In the genomic region with DNA sequence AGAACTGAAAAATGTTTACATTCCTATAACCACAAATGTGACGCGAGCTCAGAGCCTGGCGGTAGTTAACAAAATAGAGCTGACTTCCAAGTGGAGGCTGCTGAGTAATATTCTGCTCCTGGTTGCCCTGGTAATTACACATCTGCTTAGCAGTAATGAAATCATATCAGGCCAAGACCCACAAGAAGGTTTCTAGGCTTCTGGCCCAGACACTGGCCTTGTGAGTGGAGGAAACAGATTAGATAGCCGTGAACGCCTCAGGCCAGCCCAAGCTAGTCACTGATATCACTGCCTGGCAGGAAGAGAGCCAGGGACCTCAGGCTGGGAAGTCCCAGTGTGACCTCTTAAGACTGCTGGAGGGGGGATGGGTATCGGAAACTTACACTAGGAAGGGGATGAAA, we compare ENCODE assay signal across 8 mouse cellular contexts. TPM values are rescaled to one million over a fixed set of nuclear protein-coding genes. Genes with fewer than 3 reads are reported as not detected.
DNase-seq lines count a peak whose midpoint lies in the region; ATAC-seq and TF ChIP-seq lines count a peak whose summit lies in the region.

No protein-coding gene starts in this region.

- no peak overlapping the region for H3K9ac ChIP-seq in intestine, embryonic 15.5 days
- no peak overlapping the region for H3K9ac ChIP-seq in liver, embryonic 16.5 days (ENCODE audit: low read depth, low read length)
- H3K9ac ChIP-seq in neural tube, embryonic 15.5 days (replicated peaks): no peak overlapping the region

- no peak for TF ChIP-seq CTCF in left cerebral cortex, adult 2 months (IDR thresholded peaks at IDR 0.05)

- WGBS in intestine, embryonic 15.5 days: 7% methylated on average over 6 of the region's 6 CpGs
- WGBS in liver, embryonic 16.5 days (ENCODE audit: insufficient replicate concordance): 14% methylated on average over 6 of the region's 6 CpGs
- 39% methylated on average over 6 of the region's 6 CpGs for WGBS in neural tube, embryonic 15.5 days

- no peaks in the 10 kb centered on the region for H3K9me3 ChIP-seq in intestine, embryonic 15.5 days
- no peaks in the 10 kb centered on the region for H3K9me3 ChIP-seq in liver, embryonic 16.5 days (replicated peaks; ENCODE audit: control insufficient read depth, low read length)
- no peaks in the 10 kb centered on the region for H3K9me3 ChIP-seq in neural tube, embryonic 15.5 days (replicated peaks)

- intact Hi-C loops in left cerebral cortex, adult 2 months (cut with DNase I): no loop called here

- H3K4me1 ChIP-seq in intestine, embryonic 15.5 days (replicated peaks): peaks cover 26% of the 10 kb centered on the region
- peaks cover 10% of the 10 kb centered on the region for H3K4me1 ChIP-seq in liver, embryonic 16.5 days (ENCODE audit: control insufficient read depth, low read depth, low read length)
- peaks cover 11% of the 10 kb centered on the region for H3K4me1 ChIP-seq in neural tube, embryonic 15.5 days

- peak overlapping the region; percentile 83 for H3K27ac ChIP-seq in intestine, embryonic 15.5 days
- no peak overlapping the region for H3K27ac ChIP-seq in liver, embryonic 16.5 days (ENCODE audit: low read length)
- peak overlapping the region; percentile 58 for H3K27ac ChIP-seq in neural tube, embryonic 15.5 days (replicated peaks)
- no peak overlapping the region for H3K27ac ChIP-seq in left cerebral cortex, adult 2 months

- peak; percentile 62 for DNase-seq in urinary bladder, postnatal 14 days (ENCODE audit: low spot score)
- no peak for DNase-seq in urinary bladder, postnatal 10 days (ENCODE audit: low spot score)
- DNase-seq in gastrocnemius, postnatal 25 days: peak; percentile 83
- DNase-seq in left cerebral cortex, adult 2 months (ENCODE audit: extremely low spot score in 1 of 2, low spot score in 2 of 2): no peak
- no peak for DNase-seq in right cerebral cortex, postnatal 14 days

- no peak overlapping the region for H3K4me3 ChIP-seq in intestine, embryonic 15.5 days (replicated peaks)
- no peak overlapping the region for H3K4me3 ChIP-seq in liver, embryonic 16.5 days (ENCODE audit: low read depth, low read length)
- no peak overlapping the region for H3K4me3 ChIP-seq in neural tube, embryonic 15.5 days (replicated peaks)
- H3K4me3 ChIP-seq in left cerebral cortex, adult 2 months: no peak overlapping the region

- no peaks in the 10 kb centered on the region for H3K27me3 ChIP-seq in intestine, embryonic 15.5 days (replicated peaks)
- no peaks in the 10 kb centered on the region for H3K27me3 ChIP-seq in liver, embryonic 16.5 days (ENCODE audit: control insufficient read depth, insufficient read depth, low read depth, low read length)
- H3K27me3 ChIP-seq in neural tube, embryonic 15.5 days (replicated peaks): no peaks in the 10 kb centered on the region

- ATAC-seq in intestine, embryonic 15.5 days: peak; percentile 81
- ATAC-seq in liver, embryonic 16.5 days (ENCODE audit: low read depth): peak; percentile 89
- ATAC-seq in neural tube, embryonic 15.5 days (ENCODE audit: low FRiP score): no peak

- H3K36me3 ChIP-seq in intestine, embryonic 15.5 days: no peaks in the 10 kb centered on the region
- no peaks in the 10 kb centered on the region for H3K36me3 ChIP-seq in liver, embryonic 16.5 days (ENCODE audit: control insufficient read depth, insufficient read depth)
- no peaks in the 10 kb centered on the region for H3K36me3 ChIP-seq in neural tube, embryonic 15.5 days

- peak overlapping the region; percentile 12; the same call in 1 of the 2 replicates for H3K4me2 ChIP-seq in intestine, embryonic 15.5 days (replicated peaks)
- no peak overlapping the region for H3K4me2 ChIP-seq in liver, embryonic 16.5 days (ENCODE audit: low read depth, low read length)
- no peak overlapping the region for H3K4me2 ChIP-seq in neural tube, embryonic 15.5 days

RNA-seq across cellular contexts. Expression of gene Usp3, which starts 27.6 kb away (rescaled TPM):
- total RNA-seq in gastrocnemius, postnatal 25 days (2021): 10 to 100 TPM; 12.8 to 15.4 TPM
- 78.9 and 79.5 TPM in 2 replicates for polyA plus RNA-seq in intestine, embryonic 15.5 days (2015; fragmentation: Nextera tagmentation; extraction: Ambion mirVana)
- 11.9 and 14.8 TPM in 2 replicates for polyA plus RNA-seq in liver, embryonic 16.5 days (2015; fragmentation: Nextera tagmentation; extraction: Ambion mirVana)
- 51.2 and 57.0 TPM in 2 replicates for polyA plus RNA-seq in neural tube, embryonic 15.5 days (2015; fragmentation: Nextera tagmentation; extraction: Ambion mirVana)
- total RNA-seq in left cerebral cortex, adult 2 months (2021): 10 to 100 TPM; 32.5 to 40.0 TPM

Comparison
In these comparisons a context has a peak if more than half of its experiments do, and no peak if none do; other contexts are left out.
1. DNase-seq: peak in urinary bladder, postnatal 14 days (single experiment) and gastrocnemius, postnatal 25 days (single experiment); none in urinary bladder, postnatal 10 days (single experiment), left cerebral cortex, adult 2 months (0 of 2) and right cerebral cortex, postnatal 14 days (single experiment).
2. H3K27ac ChIP-seq: peak in intestine, embryonic 15.5 days (single experiment) and neural tube, embryonic 15.5 days (single experiment); none in liver, embryonic 16.5 days (single experiment) and left cerebral cortex, adult 2 months (single experiment).